Mouse (Mus musculus): ENCODE results near the gene Ucma. TPM values are rescaled to one million over a fixed set of nuclear protein-coding genes. Genes with fewer than 3 reads are reported as not detected.

Ucma gene
- total RNA-seq, 1 experiment from 2014 or later, result not detected

- ATAC-seq (ENCODE audit: extremely low read depth, insufficient number of reproducible peaks, low FRiP score, poor library complexity, severe bottlenecking), result no peak
Observed at GRCm38 (mm10) chr2:4995646-4996045, 19.7 kb downstream of the Ucma start.

DNA sequence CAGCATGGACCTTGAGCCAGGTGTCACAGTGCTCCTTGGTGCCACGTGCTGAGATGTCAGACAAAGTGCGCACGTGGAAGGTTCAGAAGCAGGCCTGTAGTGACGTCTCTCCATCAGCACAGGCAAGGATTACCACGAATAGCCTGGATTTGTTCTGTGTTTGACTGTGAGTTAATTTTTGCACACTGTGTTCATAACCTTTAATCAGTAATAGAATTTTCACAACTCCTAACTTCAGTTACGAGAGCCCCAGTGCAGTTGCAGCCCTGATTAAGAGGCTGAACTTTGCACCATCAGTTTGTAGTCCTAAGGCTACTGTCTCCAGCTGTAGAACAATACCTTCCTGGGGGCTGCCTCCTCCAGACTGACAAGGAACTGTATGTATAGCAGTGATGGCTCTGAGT is 20.5 kb downstream of the Ucma start:
- ATAC-seq (ENCODE audit: extremely low read depth, insufficient number of reproducible peaks, low FRiP score, poor library complexity, severe bottlenecking), result no peak

GRCm38 (mm10) chr2:4998905-4999304 is 23.0 kb downstream of the Ucma start:
- no peak for ATAC-seq (ENCODE audit: extremely low read depth, insufficient number of reproducible peaks, low FRiP score, poor library complexity, severe bottlenecking)

DNA sequence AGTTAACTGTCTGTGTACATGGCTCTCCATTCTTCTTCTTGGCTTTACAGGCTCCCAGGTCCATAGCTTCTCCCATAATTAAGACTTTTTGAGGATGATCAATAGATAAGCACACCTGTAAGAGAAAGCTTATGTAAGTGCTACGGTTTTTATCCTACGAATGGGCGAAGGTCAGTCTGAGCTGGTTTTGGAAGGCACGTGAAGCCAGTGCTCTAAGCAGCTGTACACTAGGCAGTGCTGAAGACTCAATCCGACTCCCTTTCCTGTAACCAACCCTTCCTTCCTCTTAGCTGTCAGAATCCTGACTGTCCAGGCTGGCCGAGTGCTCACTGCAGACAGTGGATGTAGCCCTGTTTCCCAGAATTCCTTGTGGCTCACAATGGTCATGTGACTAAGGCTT is 25.3 kb downstream of the Ucma start:
- ATAC-seq (ENCODE audit: extremely low read depth, insufficient number of reproducible peaks, low FRiP score, poor library complexity, severe bottlenecking), result no peak

DNA sequence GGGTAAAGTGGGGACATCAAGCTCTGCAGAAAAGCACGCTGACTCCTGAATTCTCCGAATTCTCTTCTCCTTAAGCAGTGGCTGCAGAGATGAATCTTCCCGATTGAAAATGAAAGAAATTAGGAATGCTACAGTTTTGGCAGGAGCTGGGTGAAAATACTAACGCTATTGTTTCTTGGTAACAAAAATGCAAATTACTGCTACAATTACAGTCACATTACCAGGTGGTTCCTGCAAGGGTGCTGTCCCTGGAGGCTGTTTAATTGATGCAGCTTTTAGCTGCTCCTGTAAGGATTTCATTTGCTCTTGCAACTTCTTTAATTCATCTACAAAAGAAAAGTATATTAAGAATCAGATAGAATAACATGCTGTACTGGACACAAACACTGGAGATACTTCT is 31.2 kb downstream of the Ucma start:
- ATAC-seq (ENCODE audit: extremely low read depth, insufficient number of reproducible peaks, low FRiP score, poor library complexity, severe bottlenecking), result no peak

GRCm38 (mm10) chr2:5011898-5012490 is 36.1 kb downstream of the Ucma start:
- ATAC-seq (ENCODE audit: extremely low read depth, insufficient number of reproducible peaks, low FRiP score, poor library complexity, severe bottlenecking), result no peak

DNA sequence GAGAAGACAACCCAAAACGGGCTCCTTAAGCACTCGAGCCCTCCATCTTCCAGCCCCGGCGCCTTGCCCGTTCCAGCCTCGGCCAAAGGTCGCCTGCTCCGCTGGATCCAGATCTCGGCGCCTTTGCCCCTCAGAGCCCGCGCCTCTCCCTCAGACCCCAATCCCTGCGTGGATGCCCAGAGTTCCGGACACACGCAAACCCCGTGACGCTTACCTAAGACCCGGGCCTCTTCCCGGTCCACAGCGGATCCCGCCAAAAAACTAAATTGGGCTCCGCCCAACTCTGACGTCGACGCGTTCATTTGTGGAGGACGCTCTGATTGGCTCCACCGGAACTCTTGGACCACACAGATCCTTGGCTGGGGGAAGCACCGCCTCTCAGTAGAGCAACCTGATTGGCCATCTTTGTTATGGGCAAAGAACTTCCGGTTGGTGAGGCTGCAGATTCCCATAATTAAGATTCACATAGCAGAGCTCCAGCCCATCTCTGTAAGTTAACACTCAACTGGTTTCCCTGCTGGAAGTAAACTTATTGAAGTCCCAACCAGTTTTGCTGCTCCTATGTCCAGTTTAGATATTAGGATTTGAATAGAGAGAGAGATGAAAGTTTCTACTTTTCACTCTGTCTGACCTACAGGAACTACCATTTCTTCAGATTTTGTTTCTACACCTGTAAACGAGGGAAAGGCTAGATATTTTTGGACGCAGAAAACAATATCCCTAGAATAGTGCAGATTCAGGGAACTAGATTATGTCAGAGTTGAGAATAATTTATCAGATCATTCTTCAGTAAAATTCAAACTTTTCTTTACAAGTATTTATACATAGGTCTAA is 36.8 kb downstream of the Ucma start, which contains the start of gene Mcm10:
Mcm10 (minus strand) TSS at position 301 of the 834 bp plus-strand sequence.
- peak; percentile 99 for ATAC-seq (ENCODE audit: extremely low read depth, insufficient number of reproducible peaks, low FRiP score, poor library complexity, severe bottlenecking)

DNA sequence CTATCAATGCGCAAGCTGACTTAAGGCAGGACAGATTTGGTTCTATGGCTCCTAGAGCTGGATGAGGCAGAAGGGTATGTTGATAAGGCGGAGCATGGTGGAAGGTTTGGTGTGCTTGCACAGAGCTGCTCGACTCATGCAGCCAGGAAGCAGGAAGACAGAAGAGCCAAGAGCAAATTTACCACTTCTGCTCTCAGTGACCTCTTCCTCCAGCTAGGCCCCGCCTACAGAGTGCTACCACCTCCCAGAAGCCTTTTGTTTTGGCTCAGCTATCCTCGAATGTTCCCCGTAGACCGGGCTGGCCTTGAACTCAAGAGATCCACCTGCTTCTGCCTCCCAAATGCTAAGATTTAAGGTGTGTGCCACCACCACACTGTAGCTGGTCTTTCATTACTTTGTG is 38.7 kb downstream of the Ucma start:
- no peak; the same call in 1 of the 2 replicates for ATAC-seq (ENCODE audit: extremely low read depth, insufficient number of reproducible peaks, low FRiP score, poor library complexity, severe bottlenecking)

DNA sequence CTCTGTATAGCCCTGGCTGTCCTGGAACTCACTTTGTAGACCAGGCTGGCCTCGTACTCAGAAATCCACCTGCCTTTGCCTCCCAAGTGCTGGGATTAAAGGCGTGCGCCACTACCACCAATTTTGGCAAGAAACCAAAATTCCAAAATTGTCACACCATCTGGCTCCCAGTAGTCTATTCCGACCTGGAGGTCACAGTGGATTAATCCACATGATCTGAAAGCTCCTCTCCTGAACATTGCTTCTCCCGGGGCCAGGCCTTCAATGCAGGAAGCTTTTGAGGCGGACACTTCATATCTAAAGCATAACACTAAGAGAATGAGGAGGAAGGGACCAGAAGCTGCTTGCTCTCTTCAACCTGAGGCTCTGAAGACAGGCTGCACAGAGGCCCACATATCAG is 39.6 kb downstream of the Ucma start:
- ATAC-seq (ENCODE audit: extremely low read depth, insufficient number of reproducible peaks, low FRiP score, poor library complexity, severe bottlenecking), result no peak

GRCm38 (mm10) chr2:5016922-5017321 is 41.0 kb downstream of the Ucma start:
- no peak for ATAC-seq (ENCODE audit: extremely low read depth, insufficient number of reproducible peaks, low FRiP score, poor library complexity, severe bottlenecking)

- no peak for ATAC-seq (ENCODE audit: extremely low read depth, insufficient number of reproducible peaks, low FRiP score, poor library complexity, severe bottlenecking)
Observed at GRCm38 (mm10) chr2:5019708-5020107, 43.8 kb downstream of the Ucma start.

- no peak for ATAC-seq (ENCODE audit: extremely low read depth, insufficient number of reproducible peaks, low FRiP score, poor library complexity, severe bottlenecking)
Observed at GRCm38 (mm10) chr2:5023275-5023674, 47.4 kb downstream of the Ucma start.

DNA sequence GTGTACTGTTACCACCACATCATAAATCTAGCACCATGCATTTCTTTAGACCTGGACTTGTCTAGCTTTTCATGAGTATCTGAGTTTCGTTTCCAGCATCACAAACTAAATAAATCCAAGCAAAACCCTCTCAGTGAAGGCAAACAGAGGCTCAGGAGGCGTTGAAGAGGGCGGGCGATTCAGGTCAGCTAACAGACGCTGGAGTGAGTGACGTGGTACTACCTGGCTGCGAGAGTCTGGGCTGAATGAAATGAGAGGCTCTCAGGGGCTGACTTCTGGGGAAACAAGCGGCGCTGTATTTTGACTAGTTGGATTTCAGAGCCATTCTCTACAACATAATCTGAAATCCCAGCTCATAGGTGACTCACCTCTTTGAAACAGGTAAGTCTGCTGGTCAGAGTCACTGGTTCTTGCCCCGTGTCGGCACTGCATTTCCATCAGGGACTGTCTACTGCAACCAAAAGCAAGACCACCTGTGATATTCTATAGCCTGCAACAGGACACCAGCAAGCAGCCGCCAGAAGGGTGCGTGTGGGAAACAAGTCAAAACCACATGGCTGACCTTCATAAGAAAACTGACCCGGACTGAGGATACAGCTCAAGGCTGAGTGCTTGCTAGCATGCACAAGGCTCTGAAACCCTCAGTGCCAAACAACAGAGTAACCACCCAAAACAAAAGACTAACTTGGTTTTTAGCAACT is 47.9 kb downstream of the Ucma start:
- ATAC-seq (ENCODE audit: extremely low read depth, insufficient number of reproducible peaks, low FRiP score, poor library complexity, severe bottlenecking), result no peak

DNA sequence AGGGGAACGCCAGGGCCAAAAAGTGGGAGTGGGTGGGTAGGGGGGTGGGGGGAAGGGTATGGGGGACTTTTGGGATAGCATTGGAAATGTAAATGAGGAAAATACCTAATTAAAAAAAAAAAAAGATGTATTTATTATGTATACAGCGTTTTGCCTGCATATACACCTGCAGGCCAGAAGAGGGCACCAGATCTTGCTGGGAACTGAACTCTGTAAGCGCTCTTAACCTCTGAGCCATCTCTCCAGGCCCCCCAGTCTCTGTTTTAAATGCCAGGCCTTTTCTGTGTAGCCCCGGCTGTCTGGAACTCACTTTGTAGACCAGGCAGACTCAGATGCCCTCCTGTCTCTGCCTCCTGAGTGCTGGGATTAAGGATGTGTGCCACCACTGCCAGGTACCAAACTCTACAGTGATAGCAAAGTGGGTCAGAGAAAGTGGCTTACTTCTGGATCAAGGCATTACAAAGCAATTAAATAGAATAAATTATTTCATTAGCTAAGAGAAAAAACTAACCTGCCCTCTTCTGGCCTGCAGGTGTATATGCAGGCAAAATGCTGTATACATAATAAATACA is 49.3 kb downstream of the Ucma start:
- ATAC-seq (ENCODE audit: extremely low read depth, insufficient number of reproducible peaks, low FRiP score, poor library complexity, severe bottlenecking), result peak; percentile 56; the same call in 1 of the 2 replicates

- ATAC-seq (ENCODE audit: extremely low read depth, insufficient number of reproducible peaks, low FRiP score, poor library complexity, severe bottlenecking), result no peak
Observed at GRCm38 (mm10) chr2:5027057-5027456, 51.1 kb downstream of the Ucma start.

DNA sequence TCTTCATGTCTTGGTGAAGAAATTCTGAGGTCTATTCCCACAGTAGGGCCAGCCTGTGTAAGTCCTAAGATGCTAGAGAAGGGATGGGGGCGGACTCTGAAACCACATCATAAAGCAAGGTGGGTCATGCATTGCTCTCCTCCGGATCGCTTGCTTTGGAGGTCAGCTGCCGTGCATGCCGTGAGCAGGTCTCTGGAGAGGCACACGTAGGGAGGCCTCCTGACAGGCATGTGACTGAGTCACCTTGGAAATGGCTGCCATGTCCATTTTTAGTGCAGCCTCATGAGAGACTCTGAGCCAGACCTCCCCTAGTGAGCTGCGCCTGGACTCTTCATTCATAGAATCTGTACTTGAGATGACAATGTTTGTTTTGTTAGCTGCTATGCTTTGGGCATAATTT is 52.1 kb downstream of the Ucma start:
- ATAC-seq (ENCODE audit: extremely low read depth, insufficient number of reproducible peaks, low FRiP score, poor library complexity, severe bottlenecking), result no peak

DNA sequence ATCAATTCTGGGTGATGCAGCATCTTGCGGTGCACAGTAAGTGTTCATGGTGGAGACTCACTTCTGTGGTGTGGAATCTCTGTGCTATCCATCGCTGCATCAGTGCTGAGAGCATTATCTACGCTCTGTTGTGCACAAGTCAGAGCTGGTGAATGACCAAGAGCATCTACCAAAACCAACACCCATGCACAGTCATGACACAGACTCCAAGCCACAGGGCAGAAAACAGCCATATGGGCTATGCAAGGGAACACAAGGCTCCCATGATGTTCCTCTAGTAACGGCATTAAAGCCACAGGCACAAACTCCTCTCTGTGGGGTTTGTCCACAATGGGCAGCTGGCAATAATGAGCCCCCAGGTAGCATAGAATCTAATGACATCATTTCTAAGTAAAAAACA is 53.9 kb downstream of the Ucma start:
- ATAC-seq (ENCODE audit: extremely low read depth, insufficient number of reproducible peaks, low FRiP score, poor library complexity, severe bottlenecking), result no peak

- ATAC-seq (ENCODE audit: extremely low read depth, insufficient number of reproducible peaks, low FRiP score, poor library complexity, severe bottlenecking), result no peak
Observed at GRCm38 (mm10) chr2:5031215-5031614, 55.3 kb downstream of the Ucma start.

- ATAC-seq (ENCODE audit: extremely low read depth, insufficient number of reproducible peaks, low FRiP score, poor library complexity, severe bottlenecking), result no peak
Observed at GRCm38 (mm10) chr2:5032665-5033064, 56.7 kb downstream of the Ucma start.
